Mouse (Mus musculus) stomach, postnatal 0 days (tissue): ENCODE measurements around the gene Trmu.

ENCODE experiments used
- CTCF ChIP-seq: IDR thresholded peaks from 2 replicates; pipeline ENCODE4 v1.5.1; 2016; ENCODE audit warnings: antibody characterized with exemption, low read depth, mild to moderate bottlenecking, moderate library complexity
- EP300 ChIP-seq: optimal IDR thresholded peaks from 2 replicates; pipeline ENCODE3; 2016; ENCODE audit warnings: antibody characterized with exemption

DNA sequence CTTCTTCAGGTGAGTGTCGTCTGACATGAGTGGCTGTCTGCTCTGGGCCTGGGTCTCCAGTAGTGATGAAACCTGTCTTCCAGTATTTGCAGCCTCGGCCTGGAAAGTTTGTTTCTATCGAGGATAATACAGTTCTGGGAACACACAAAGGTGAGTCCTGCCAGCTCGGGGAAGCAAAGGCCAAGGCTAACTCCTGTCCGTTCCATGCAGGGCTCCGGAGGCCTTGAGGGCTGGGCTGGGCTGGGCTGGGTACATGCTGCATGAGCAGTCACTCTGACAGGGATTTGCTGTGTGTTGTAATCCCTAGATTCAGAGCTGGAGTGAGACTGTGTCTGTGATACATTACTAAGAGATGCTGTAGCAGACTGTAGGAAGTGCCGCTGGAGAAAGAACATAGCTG lies 14.8 kb downstream of the Trmu start:
- TF ChIP-seq EP300 (no peak), CTCF (no peak)
